Mouse (Mus musculus) erythroblast, embryonic 14.5 days (primary cell): ENCODE data around the gene Trappc2l.

Source experiments
- GATA1 ChIP-seq: IDR thresholded peaks from 2 replicates; pipeline ENCODE4 v1.6.1; 2012; ENCODE audit warnings: low read length, inconsistent platforms, mixed read lengths
- TAL1 ChIP-seq: IDR thresholded peaks from 3 replicates; pipeline ENCODE4 v1.6.1; 2012; ENCODE audit warnings: low read length, inconsistent platforms, mixed read lengths

- TF ChIP-seq TAL1 (no peak), GATA1 (no peak)
Measured at GRCm38 (mm10) chr8:122663106-122663505, 51.7 kb downstream of the Trappc2l start.
